ENCODE assay signal across 8 mouse cellular contexts in genomic region chr13:52735934-52736523, GRCm38 (mm10).
DNase-seq lines count a peak whose midpoint lies in the region; ATAC-seq and TF ChIP-seq lines count a peak whose summit lies in the region.

No protein-coding gene starts in this region.

- H3K9ac ChIP-seq in liver, adult 2 months (ENCODE audit: low read depth, low read length): no peak overlapping the region
- H3K9ac ChIP-seq in liver, embryonic 11.5 days (ENCODE audit: low read depth, low read length): no peak overlapping the region

- WGBS in liver, adult 2 months: 49% methylated on average over 19 of the region's 19 CpGs
- WGBS in liver, embryonic 11.5 days: 79% methylated on average over 19 of the region's 19 CpGs
- WGBS in thymus, adult 2 months: 60% methylated on average over 19 of the region's 19 CpGs

- no peaks in the 10 kb centered on the region for H3K9me3 ChIP-seq in liver, embryonic 11.5 days (ENCODE audit: control insufficient read depth, low read length)

- no peaks in the 10 kb centered on the region for H3K79me2 ChIP-seq in liver, adult 2 months (ENCODE audit: control insufficient read depth, insufficient read depth, low read length)

- no peak for TF ChIP-seq CTCF in liver, adult 2 months (IDR thresholded peaks at IDR 0.05; ENCODE audit: low read depth, low read length)
- no peak for TF ChIP-seq CTCF in thymus, adult 2 months (IDR thresholded peaks at IDR 0.05; ENCODE audit: borderline replicate concordance, control insufficient read depth, extremely low read depth, insufficient read depth, low read length, poor library complexity)

- no peak overlapping the region for H3K4me3 ChIP-seq in liver, adult 2 months (ENCODE audit: insufficient read depth, low read depth, low read length)
- H3K4me3 ChIP-seq in liver, embryonic 11.5 days (ENCODE audit: low read depth, low read length): no peak overlapping the region
- H3K4me3 ChIP-seq in thymus, adult 2 months (ENCODE audit: control insufficient read depth, insufficient read depth, low read length): no peak overlapping the region

- no peaks in the 10 kb centered on the region for H3K27me3 ChIP-seq in liver, adult 2 months (ENCODE audit: control insufficient read depth, insufficient read depth, low read length)
- H3K27me3 ChIP-seq in liver, embryonic 11.5 days (replicated peaks; ENCODE audit: control insufficient read depth, insufficient read depth, low read length): no peaks in the 10 kb centered on the region; the same call in none of the 2 replicates
- no peaks in the 10 kb centered on the region for H3K27me3 ChIP-seq in thymus, adult 2 months (ENCODE audit: control insufficient read depth, insufficient read depth, low read length)

- no peak for TF ChIP-seq POLR2A in liver, adult 2 months (IDR thresholded peaks at IDR 0.05; ENCODE audit: extremely low read depth, insufficient read depth, low read length)
- TF ChIP-seq POLR2A in thymus, adult 2 months (IDR thresholded peaks at IDR 0.05; ENCODE audit: control insufficient read depth, extremely low read depth, insufficient read depth, low read length, poor library complexity): no peak

- H3K36me3 ChIP-seq in liver, adult 2 months (ENCODE audit: control insufficient read depth, insufficient read depth, low read length): no peaks in the 10 kb centered on the region
- H3K36me3 ChIP-seq in liver, embryonic 11.5 days (ENCODE audit: control insufficient read depth, insufficient read depth, low read length): no peaks in the 10 kb centered on the region
- no peaks in the 10 kb centered on the region for H3K36me3 ChIP-seq in thymus, adult 2 months (ENCODE audit: control insufficient read depth, insufficient read depth, low read length)

- no peak overlapping the region for H3K27ac ChIP-seq in liver, adult 2 months (replicated peaks; ENCODE audit: insufficient read depth, low read depth, low read length)
- H3K27ac ChIP-seq in liver, embryonic 11.5 days (ENCODE audit: low read depth, low read length): no peak overlapping the region
- no peak overlapping the region for H3K27ac ChIP-seq in thymus, adult 2 months (ENCODE audit: control insufficient read depth, insufficient read depth, low read length)

- no peaks in the 10 kb centered on the region for H3K4me1 ChIP-seq in liver, adult 2 months (ENCODE audit: control insufficient read depth, insufficient read depth, low read length)
- H3K4me1 ChIP-seq in liver, embryonic 11.5 days (replicated peaks; ENCODE audit: control insufficient read depth, insufficient read depth, low read length): no peaks in the 10 kb centered on the region
- H3K4me1 ChIP-seq in thymus, adult 2 months (replicated peaks; ENCODE audit: control insufficient read depth, insufficient read depth, low read length): no peaks in the 10 kb centered on the region

- DNase-seq in liver, adult 2 months (ENCODE audit: extremely low read depth, low read depth, low spot score): peak; percentile 66
- DNase-seq in liver, embryonic 11.5 days (ENCODE audit: low spot score): no peak
- DNase-seq in fibroblast of lung, adult 2 months (ENCODE audit: low read depth): peak; percentile 64
- peak; percentile 38 for DNase-seq in kidney, adult 18-20 months
- DNase-seq in lung, postnatal 4 days: peak; percentile 35 to 55
- DNase-seq in right cerebral cortex, postnatal 10 days (ENCODE audit: low spot score in 2 of 2): no peak
- DNase-seq in thymus, adult 2 months: no peak

- ATAC-seq in liver, embryonic 11.5 days (replicated peaks; ENCODE audit: low FRiP score): no peak
- ATAC-seq in frontal cortex, adult (ENCODE audit: low TSS enrichment): no peak

- H3K4me2 ChIP-seq in liver, embryonic 11.5 days: no peak overlapping the region

Comparison
In these comparisons a context has a peak if more than half of its experiments do, and no peak if none do; other contexts are left out.
1. DNase-seq: peak in liver, adult 2 months (single experiment), fibroblast of lung, adult 2 months (single experiment), kidney, adult 18-20 months (single experiment) and lung, postnatal 4 days (2 of 2); none in liver, embryonic 11.5 days (single experiment), right cerebral cortex, postnatal 10 days (0 of 2) and thymus, adult 2 months (single experiment).